Mouse (Mus musculus) testis, adult 2 months (tissue): Measurements from ENCODE around the gene Vmn2r22. TPM values are rescaled to one million over a fixed set of nuclear protein-coding genes. Genes with fewer than 3 reads are reported as not detected.
"Not testable (repeated sequence)": the region's sequence is repeated elsewhere in the genome, so short reads cannot be mapped to it uniquely, and the experiment has no call there.

ENCODE experiments used
- H3K27ac ChIP-seq: fragments of 200-500 bp; 2 replicates; pipeline ENCODE4 v1.5.1; 2012; ENCODE audit warnings: low read depth, low read length; ENCODE audit not compliant: control insufficient read depth, insufficient read depth
- H3K27me3 ChIP-seq: fragments of 200-500 bp; 2 replicates; pipeline ENCODE4 v1.6.1; 2012; ENCODE audit warnings: mild to moderate bottlenecking, low read length, moderate library complexity; ENCODE audit not compliant: control insufficient read depth, insufficient read depth
- H3K36me3 ChIP-seq: fragments of 200-500 bp; 2 replicates; pipeline ENCODE4 v1.6.1; 2012; ENCODE audit warnings: mild to moderate bottlenecking, low read length; ENCODE audit not compliant: control insufficient read depth, insufficient read depth
- H3K4me1 ChIP-seq: fragments of 200-500 bp; 2 replicates; pipeline ENCODE4 v1.6.1; 2012; ENCODE audit warnings: low read length; ENCODE audit not compliant: control insufficient read depth, insufficient read depth
- H3K4me3 ChIP-seq: fragments of 200-500 bp; 2 replicates; pipeline ENCODE4 v1.5.1; 2012; ENCODE audit warnings: low read depth, mild to moderate bottlenecking, low read length, moderate library complexity, mixed read lengths; ENCODE audit not compliant: control insufficient read depth
- CTCF ChIP-seq: fragments of 200-500 bp; IDR thresholded peaks from 2 replicates; pipeline ENCODE4 v1.5.1; 2012; ENCODE audit warnings: low read depth, mild to moderate bottlenecking, inconsistent platforms, low read length, moderate library complexity; ENCODE audit not compliant: control insufficient read depth, insufficient read depth, insufficient replicate concordance
- POLR2A ChIP-seq: fragments of 200-500 bp; IDR thresholded peaks from 2 replicates; pipeline ENCODE4 v1.6.1; 2012; ENCODE audit warnings: low read depth, mild to moderate bottlenecking, inconsistent platforms, low read length, moderate library complexity; ENCODE audit not compliant: control insufficient read depth
- polyA plus RNA-seq: library from polyadenylated mRNA; depleted of rRNA; stranded (reverse); fragments of >200 nt; gene quantifications from 2 replicates; pipeline ENCODE4 v1.2.3, GENCODE M21; 2012; rRNA removed

The Vmn2r22 gene
- not detected in 2 replicates for polyA plus RNA-seq

DNA sequence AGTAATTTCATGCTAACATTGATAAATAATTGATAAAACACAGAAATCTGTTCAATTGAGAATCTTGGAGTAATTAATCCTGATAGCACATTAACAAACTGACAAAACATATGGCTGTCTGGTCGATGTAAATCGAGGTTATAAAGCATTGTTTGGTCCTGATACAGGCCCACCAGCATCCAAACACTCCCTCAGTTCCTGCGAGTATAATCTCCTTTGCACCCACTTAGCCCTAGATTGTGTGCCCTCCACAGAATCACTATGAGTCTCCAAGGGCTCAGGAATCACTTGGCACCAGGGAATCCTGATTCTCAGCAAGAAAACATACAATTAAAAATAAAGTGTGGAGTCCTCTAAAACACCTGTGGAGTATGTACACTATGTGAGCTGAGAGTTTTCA, at the start of gene Vmn2r22:
Vmn2r22 (minus strand) TSS at position 101 of the 400 bp plus-strand sequence.
- not testable (repeated sequence) for H3K27me3 ChIP-seq, H3K4me3 ChIP-seq, H3K36me3 ChIP-seq, H3K4me1 ChIP-seq, H3K27ac ChIP-seq

DNA sequence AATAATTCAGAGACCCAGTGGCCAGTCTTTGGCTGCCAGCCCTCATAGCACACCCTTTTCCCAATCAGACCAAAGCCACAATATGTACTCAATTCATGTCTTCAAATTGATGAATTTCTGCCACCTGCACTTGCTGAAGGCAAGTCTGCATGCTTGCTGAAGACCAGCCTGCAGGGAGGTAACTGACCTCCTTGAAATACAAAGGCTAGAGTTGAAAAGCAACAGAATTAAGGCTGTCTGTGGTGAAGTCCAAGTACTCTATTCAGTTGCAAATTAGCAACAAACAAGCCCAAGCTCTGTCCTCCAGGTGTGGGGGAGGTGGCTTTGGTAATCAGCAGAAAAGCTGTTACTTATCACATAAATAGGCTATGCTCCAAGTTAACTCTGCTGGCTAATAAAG, 46.7 kb upstream of the Vmn2r22 start:
- Histone ChIP-seq H3K27me3 (no peaks in the 10 kb centered on the region), H3K4me3 (no peak overlapping the region), H3K4me1 (no peaks in the 10 kb centered on the region), H3K36me3 (no peaks in the 10 kb centered on the region), H3K27ac (no peak overlapping the region)
- TF ChIP-seq POLR2A (no peak), CTCF (no peak)

DNA sequence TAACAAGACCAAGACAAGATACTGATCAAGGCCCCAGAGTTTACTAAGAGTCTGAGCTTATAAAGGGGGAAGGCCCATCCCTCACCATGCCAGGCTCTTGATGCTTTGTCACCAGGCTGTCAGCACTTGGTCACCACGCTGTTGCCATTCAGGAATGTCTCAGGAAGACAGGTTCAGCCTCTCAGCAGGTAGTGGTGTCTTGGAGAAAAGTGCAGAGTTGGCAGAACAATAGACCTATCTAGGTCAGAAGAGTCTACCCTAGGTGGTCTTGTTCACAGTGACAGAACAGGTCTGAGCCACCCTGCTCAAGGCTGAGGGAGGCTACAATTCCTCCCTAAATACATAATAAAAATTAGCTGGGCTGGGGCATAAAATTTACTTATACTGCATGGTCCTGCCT, 46.1 kb upstream of the Vmn2r22 start:
- H3K36me3 ChIP-seq, H3K4me1 ChIP-seq, H3K27ac ChIP-seq, H3K4me3 ChIP-seq, H3K27me3 ChIP-seq: not testable (repeated sequence)

DNA sequence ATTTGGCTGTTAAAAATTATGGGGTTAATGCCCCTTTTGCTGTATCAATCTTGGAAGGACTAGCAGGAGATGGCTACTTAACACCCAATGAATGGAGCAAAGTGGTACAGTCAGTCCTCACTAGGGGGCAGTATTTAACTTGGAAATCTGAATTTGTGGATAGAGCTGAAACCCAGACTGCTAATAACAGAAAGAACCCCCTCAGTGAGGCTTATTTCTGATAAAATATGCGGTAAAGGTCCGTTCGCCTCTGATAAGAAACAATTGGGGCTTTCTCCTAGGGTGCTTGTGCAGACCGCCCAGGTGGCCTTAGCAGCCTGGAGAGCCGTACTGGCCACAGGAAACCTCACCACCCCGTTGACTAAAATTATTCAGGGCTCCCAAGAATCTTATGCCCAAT, 6.5 kb upstream of the Vmn2r22 start:
- no peak for TF ChIP-seq CTCF
- TF ChIP-seq POLR2A = no peak
- Histone ChIP-seq H3K27me3 (no peaks in the 10 kb centered on the region), H3K4me3 (no peak overlapping the region), H3K27ac (no peak overlapping the region), H3K4me1 (no peaks in the 10 kb centered on the region), H3K36me3 (no peaks in the 10 kb centered on the region)

DNA sequence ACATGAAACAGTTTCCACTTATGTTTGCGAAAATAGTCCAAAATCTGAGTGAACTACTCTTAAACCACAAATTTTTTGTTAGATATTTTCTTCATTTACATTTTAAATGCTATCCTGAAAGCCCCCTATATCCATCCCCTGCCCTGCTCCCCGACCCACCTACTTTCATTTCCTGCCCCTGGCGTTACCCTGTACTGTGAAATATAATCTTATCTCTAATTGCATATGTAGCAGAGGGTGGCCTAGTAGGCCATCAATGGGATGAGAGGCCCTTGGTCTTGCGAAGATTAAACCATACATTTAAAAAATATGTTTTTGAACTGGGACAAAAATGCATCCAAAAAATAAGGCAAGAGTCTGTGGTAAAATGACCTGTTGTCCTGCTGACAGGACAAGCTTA, 11.1 kb downstream of the Vmn2r22 start:
- H3K27ac ChIP-seq, H3K4me3 ChIP-seq, H3K36me3 ChIP-seq, H3K4me1 ChIP-seq, H3K27me3 ChIP-seq: not testable (repeated sequence)

DNA sequence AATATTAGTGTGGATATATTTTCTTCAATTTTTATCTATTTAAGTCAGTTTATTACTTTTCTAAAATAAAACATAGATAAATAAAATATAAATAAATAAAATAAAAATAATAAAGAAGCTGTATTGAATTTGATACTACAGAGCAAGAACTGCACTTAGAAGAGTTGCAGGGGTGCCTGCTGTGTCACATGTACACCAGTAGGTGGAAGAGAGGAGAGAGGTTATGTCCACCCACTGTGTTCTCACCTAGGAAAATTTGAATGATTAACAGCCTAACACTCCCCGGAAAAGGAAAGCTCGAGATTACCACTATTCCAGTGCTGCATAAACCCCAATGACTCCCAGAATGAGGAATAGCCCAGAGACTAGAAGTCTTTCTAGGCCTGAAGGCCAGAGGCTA, 26.7 kb downstream of the Vmn2r22 start:
- not testable (repeated sequence) for H3K27me3 ChIP-seq, H3K4me3 ChIP-seq, H3K4me1 ChIP-seq, H3K27ac ChIP-seq, H3K36me3 ChIP-seq

DNA sequence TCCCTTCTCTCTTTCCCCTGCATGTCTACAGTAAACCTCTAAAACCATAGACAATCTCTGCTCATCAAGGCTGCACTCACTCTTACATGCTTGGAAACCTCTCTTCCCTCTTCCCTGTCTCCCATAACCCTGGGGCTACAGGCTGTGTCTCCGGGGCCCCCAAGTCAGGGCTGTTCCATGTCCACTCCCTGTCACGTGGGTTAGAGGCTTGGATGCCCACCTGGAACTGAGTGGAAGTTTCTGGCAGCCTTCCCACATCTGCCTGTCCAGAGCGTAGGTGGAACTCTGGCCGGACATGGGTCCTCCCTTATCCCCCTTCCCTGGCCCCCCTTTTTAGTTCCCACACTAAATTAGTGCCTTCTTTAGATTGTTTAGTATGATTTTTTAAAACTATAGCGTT, 62.2 kb downstream of the Vmn2r22 start:
- not testable (repeated sequence) for H3K27ac ChIP-seq, H3K27me3 ChIP-seq, H3K4me3 ChIP-seq, H3K4me1 ChIP-seq, H3K36me3 ChIP-seq

DNA sequence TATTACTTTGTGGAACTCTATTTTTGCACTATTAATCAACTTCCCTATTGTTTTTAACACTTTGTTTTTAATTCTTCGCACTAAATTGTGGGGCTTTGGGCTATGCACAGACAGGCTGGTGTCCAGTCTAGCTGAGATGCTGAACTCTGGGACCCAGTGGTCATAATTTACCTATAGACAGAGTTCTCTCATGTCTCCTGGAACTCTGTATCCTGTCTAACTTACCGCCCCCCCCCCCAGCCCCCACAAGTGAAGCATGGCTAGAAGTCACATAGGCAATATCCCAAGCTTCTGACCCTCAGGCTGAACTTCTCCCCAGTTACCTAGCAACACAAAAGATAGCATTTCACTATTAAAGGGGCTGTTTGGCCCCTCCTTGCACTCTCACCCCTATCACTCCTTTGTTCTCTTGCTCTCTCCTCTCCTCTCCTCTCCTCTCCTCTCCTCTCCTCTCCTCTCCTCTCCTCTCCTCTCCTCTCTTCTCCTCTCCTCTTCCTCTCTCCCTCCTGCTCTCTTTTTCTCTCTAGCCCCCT, 62.7 kb downstream of the Vmn2r22 start:
- not testable (repeated sequence) for H3K27me3 ChIP-seq, H3K4me3 ChIP-seq, H3K4me1 ChIP-seq, H3K36me3 ChIP-seq, H3K27ac ChIP-seq

DNA sequence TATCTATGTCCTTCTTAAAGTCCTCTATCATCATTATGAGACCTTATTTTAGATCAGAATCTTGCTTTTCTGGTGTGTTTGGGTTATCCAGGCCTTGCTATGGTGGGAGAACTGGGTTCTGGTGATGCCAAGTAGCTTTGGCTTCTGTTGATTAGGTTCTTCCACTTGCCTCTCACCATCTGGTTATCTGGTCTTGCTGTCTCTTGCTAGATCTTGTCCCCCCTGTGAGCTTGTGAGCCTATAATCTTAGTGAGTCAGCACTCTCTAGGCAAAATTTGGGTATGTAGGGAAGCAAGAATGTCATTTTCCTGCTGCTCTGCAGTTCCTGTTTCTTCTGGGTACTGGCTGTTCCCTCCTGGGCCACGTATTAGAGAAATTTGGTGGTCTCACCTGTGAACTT, 66.5 kb downstream of the Vmn2r22 start:
- H3K27me3 ChIP-seq, H3K4me1 ChIP-seq, H3K4me3 ChIP-seq, H3K36me3 ChIP-seq, H3K27ac ChIP-seq: not testable (repeated sequence)

DNA sequence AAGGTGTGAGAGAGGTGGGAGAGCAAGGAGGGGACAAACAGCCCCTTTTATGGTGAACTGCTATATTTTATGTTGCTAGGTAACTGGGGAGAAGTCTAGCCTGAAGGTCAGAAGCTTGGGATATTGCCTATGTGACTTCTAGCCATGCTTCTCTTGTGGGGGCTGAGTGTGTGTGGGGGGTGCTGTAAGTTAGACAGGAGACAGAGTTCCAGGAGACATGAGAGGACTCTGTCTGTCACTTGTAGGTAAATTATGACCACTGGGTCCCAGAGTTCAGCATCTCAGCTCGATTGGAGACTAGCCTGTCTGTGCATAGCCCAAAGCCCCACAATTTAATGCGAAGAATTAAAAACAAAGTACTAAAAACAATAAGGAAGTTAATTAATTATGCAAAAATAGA, 75.8 kb downstream of the Vmn2r22 start:
- H3K36me3 ChIP-seq, H3K4me1 ChIP-seq, H3K27ac ChIP-seq, H3K4me3 ChIP-seq, H3K27me3 ChIP-seq: not testable (repeated sequence)
